ENCODE assay signal across 8 mouse cellular contexts in the genomic region with DNA sequence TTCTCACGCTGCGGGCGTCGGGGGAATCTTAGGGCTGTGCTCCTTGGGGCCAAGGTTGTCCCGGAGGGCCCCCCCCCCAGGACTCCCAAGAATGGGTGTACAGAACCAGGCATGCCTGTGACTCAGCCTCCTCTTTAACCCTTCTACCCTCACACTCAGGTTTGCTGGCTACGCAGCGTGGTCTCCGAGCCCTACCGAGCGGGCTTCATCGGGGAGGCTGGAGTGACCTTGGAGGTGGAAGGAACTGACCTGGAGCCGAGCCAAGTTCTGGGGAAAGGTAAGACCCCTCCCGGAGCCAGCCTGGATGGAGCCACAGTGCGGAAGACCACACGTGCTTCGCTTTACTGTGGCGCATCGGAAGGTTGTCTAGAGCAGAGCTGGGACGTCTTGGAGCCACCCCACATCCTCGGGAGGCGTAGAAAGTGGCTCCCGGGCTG. TPM values are rescaled to one million over a fixed set of nuclear protein-coding genes. Genes with fewer than 3 reads are reported as not detected.
DNase-seq lines count a peak whose midpoint lies in the region; ATAC-seq and TF ChIP-seq lines count a peak whose summit lies in the region.

No protein-coding gene starts in this region.

- WGBS in hindbrain, embryonic 14.5 days: 3% methylated on average over 22 of the region's 22 CpGs
- whole genome bisulfite sequencing in cerebellum, adult 2 months: 3% methylated on average over 22 of the region's 22 CpGs

- peak overlapping the region; percentile 34 for H3K9ac ChIP-seq in hindbrain, embryonic 14.5 days

- peak overlapping the region; percentile 59 for H3K4me2 ChIP-seq in hindbrain, embryonic 14.5 days (replicated peaks)

- TF ChIP-seq CTCF in cerebellum, adult 2 months (IDR thresholded peaks at IDR 0.05; ENCODE audit: borderline replicate concordance, insufficient read depth, low read depth, low read length): no peak

- DNase-seq in adrenal gland, postnatal 36 days: peak; percentile 9 to 14
- DNase-seq in adrenal gland, postnatal 10 days: no peak
- DNase-seq in hindbrain, embryonic 14.5 days (ENCODE audit: low spot score): no peak
- DNase-seq in lung, postnatal 14 days: peak; percentile 7
- no peak for DNase-seq in cerebellum, adult 2 months
- DNase-seq in right cerebral cortex, postnatal 36 days (ENCODE audit: low spot score in 2 of 2): no peak

- TF ChIP-seq POLR2A in cerebellum, adult 2 months (IDR thresholded peaks at IDR 0.05; ENCODE audit: borderline replicate concordance, insufficient read depth, low read length): no peak

- 0 out of 2 replicates have a peak overlapping the region, but pooled peaks have one; percentile 17 for H3K4me3 ChIP-seq in brown adipose tissue, adult 24 weeks (ENCODE audit: insufficient read depth, low read depth, low read length)
- peak overlapping the region; percentile 34 for H3K4me3 ChIP-seq in hindbrain, embryonic 14.5 days (replicated peaks; ENCODE audit: low read length)
- H3K4me3 ChIP-seq in cerebellum, adult 2 months (replicated peaks; ENCODE audit: insufficient read depth, low read depth, low read length): no peak overlapping the region

- no peak overlapping the region for H3K27ac ChIP-seq in brown adipose tissue, adult 24 weeks (replicated peaks; ENCODE audit: low read depth, low read length)
- no peak overlapping the region for H3K27ac ChIP-seq in hindbrain, embryonic 14.5 days
- H3K27ac ChIP-seq in cerebellum, adult 2 months (ENCODE audit: insufficient read depth, low read length): no peak overlapping the region

- peaks cover 67% of the 10 kb centered on the region for H3K27me3 ChIP-seq in hindbrain, embryonic 14.5 days (ENCODE audit: control insufficient read depth, insufficient read depth, low read length)
- peaks cover 5% of the 10 kb centered on the region; the same call in 1 of the 2 replicates for H3K27me3 ChIP-seq in cerebellum, adult 2 months (ENCODE audit: control insufficient read depth, insufficient read depth, low read length)

- no peaks in the 10 kb centered on the region for H3K36me3 ChIP-seq in hindbrain, embryonic 14.5 days (replicated peaks; ENCODE audit: control insufficient read depth, insufficient read depth)

- no peaks in the 10 kb centered on the region for H3K9me3 ChIP-seq in hindbrain, embryonic 14.5 days (ENCODE audit: control insufficient read depth, low read length)

- H3K4me1 ChIP-seq in brown adipose tissue, adult 24 weeks (ENCODE audit: control insufficient read depth, insufficient read depth, insufficient read length, low read length): peaks cover 9% of the 10 kb centered on the region; the same call in 1 of the 2 replicates
- peaks cover 27% of the 10 kb centered on the region for H3K4me1 ChIP-seq in hindbrain, embryonic 14.5 days (replicated peaks; ENCODE audit: control insufficient read depth, insufficient read depth, low read length)
- H3K4me1 ChIP-seq in cerebellum, adult 2 months (ENCODE audit: control insufficient read depth, insufficient read depth, low read length): 0 out of 2 replicates have a peak, but pooled peaks cover 3% of the 10 kb centered on the region

- ATAC-seq in hindbrain, embryonic 14.5 days (ENCODE audit: low FRiP score): no peak
- ATAC-seq in activated CD4-positive, CD25-positive, alpha-beta regulatory T cell, adult 4 months: no peak

RNA-seq across cellular contexts. Expression of a gene that starts 0.4 kb away (rescaled TPM):
- under 1 TPM; 0.23 to 0.86 TPM for total RNA-seq in adrenal gland, postnatal 36 days (2021)
- total RNA-seq in adrenal gland, postnatal 10 days (2021): 1 to 10 TPM; 1.1 TPM
- polyA plus RNA-seq in brown adipose tissue, adult 24 weeks (2012; ENCODE audit: insufficient read depth, insufficient read length, missing spikeins): not detected in 2 replicates
- polyA plus RNA-seq in hindbrain, embryonic 14.5 days (2014; fragmentation: Nextera tagmentation; extraction: Ambion mirVana): 3.8 and 4.1 TPM in 2 replicates
- polyA plus RNA-seq in activated CD4-positive, CD25-positive, alpha-beta regulatory T cell, adult 4 months (2017; shearing (Covaris generic)): not detected
- 0.64 and 0.93 TPM in 2 replicates for polyA plus RNA-seq in cerebellum, adult 2 months (2012; rRNA removed)

RNA-seq across cellular contexts. Expression of a gene that starts 10.8 kb away (rescaled TPM):
- total RNA-seq in adrenal gland, postnatal 36 days (2021): not detected
- not detected for total RNA-seq in adrenal gland, postnatal 10 days (2021)
- polyA plus RNA-seq in brown adipose tissue, adult 24 weeks (2012; ENCODE audit: insufficient read depth, insufficient read length, missing spikeins): not detected in 2 replicates
- polyA plus RNA-seq in hindbrain, embryonic 14.5 days (2014; fragmentation: Nextera tagmentation; extraction: Ambion mirVana): not detected in 2 replicates
- not detected for polyA plus RNA-seq in activated CD4-positive, CD25-positive, alpha-beta regulatory T cell, adult 4 months (2017; shearing (Covaris generic))
- polyA plus RNA-seq in cerebellum, adult 2 months (2012; rRNA removed): not detected in 2 replicates

Comparison
In these comparisons a context has a peak if more than half of its experiments do, and no peak if none do; other contexts are left out.
1. DNase-seq: peak in adrenal gland, postnatal 36 days (2 of 2) and lung, postnatal 14 days (single experiment); none in adrenal gland, postnatal 10 days (single experiment), hindbrain, embryonic 14.5 days (single experiment), cerebellum, adult 2 months (0 of 2) and right cerebral cortex, postnatal 36 days (0 of 2).